Mouse (Mus musculus): ENCODE measurements around the gene A130010J15Rik. TPM values are rescaled to one million over a fixed set of nuclear protein-coding genes. Genes with fewer than 3 reads are reported as not detected.

Gene A130010J15Rik
- total and polyA plus RNA-seq, 3 experiments = 9.1 to 22.4 (median 18.6) TPM

DNA sequence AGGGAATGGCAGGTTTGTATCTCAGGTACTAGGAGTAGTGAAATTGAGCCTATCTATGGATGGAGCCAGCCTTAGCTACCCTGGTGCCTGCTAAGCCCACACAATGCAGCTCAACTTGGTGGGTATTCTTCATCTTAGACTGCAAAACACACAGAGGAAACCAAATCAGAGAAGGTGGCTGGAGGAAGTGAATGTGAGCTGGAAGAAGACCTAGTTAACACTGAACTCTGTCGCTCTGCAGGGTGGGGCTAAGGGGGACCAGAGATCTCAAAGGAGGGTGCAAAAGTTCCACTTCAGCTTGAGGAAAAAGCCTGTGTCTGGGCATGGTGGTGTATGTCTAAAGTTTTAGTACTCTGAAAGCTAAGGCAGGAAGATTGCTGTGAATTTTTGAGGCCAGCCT is 8.2 kb upstream of the A130010J15Rik start:
- dilution Hi-C loops (cut with MboI; ENCODE audit: extremely low pct_ligation_motif_present, extremely low pct_unique_long_range_greater_than_20kb, low sequenced_read_pairs) = no loop called here
- H3K27ac ChIP-seq (ENCODE audit: insufficient read depth, low read depth) = no peak overlapping the region

DNA sequence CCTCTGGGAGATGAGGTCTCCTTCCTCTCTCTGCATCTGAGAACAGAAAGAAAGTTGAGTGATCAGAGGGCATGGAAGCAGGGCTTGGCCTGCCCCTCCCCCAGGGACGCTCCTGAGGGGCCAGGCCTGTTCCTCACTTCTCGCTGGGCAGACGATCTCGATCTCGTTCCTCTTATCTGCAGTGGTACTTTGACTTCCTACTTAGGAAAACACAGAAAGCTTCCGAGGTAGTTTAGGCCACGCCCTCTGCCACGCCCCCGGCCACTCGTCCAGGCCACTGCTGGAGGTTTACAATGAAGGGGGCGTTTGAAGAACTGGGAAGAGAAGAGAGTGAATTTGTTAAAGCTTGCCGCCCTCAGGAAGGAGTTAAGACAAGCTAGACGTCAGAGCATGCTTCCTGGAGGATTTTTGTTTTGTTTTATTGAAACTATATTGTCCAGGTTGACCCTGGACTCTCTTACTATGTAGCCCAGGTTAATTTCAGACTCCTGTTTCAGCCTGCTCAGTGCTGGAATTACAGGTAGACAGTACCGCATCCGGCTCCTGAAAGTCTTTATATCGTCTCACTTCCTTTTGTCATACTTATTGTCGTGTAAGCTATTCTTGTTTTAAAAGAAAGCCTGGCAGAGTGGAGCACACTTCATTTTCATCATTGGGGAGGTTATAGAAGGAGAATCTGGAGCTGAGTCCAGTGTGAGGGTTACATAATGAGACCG is 7.4 kb upstream of the A130010J15Rik start:
- Histone ChIP-seq H3K79me2 (replicated peaks; ENCODE audit: control insufficient read depth, extremely low read depth, insufficient read depth, poor library complexity, severe bottlenecking) (no peaks in the 10 kb centered on the region), H3K9ac (ENCODE audit: insufficient read depth, low read depth) (peak overlapping the region; percentile 68), H3K4me1 (ENCODE audit: control insufficient read depth in 1 of 2, insufficient read depth in 2 of 2) (peaks cover 14 to 26% of the 10 kb centered on the region in 2 experiments), H3K4me2 (ENCODE audit: insufficient read depth, low read depth, poor library complexity, severe bottlenecking) (peak overlapping the region; percentile 64), H3K36me3 (replicated peaks in 1 of 2; ENCODE audit: control insufficient read depth in 1 of 2, insufficient read depth in 1 of 2, low read length in 1 of 2) (no peaks in the 10 kb centered on the region), H3K4me3 (replicated peaks in 1 of 3; ENCODE audit: low read depth in 2 of 3, low read length in 2 of 3, poor library complexity in 1 of 3) (peak overlapping the region; percentile 10 to 23 (median 21)), H3K9me3 (replicated peaks; ENCODE audit: low read length) (no peaks in the 10 kb centered on the region), H3K27ac (ENCODE audit: insufficient read depth, low read depth) (peak overlapping the region; percentile 8; the same call in 1 of the 2 replicates), H3K27me3 (replicated peaks) (no peaks in the 10 kb centered on the region)
- dilution Hi-C loops (cut with MboI; ENCODE audit: extremely low pct_ligation_motif_present, extremely low pct_unique_long_range_greater_than_20kb, low sequenced_read_pairs) = no loop called here
- in situ Hi-C loops (cut with MboI; ENCODE audit: low pct_ligation_motif_present, low pct_unique_long_range_greater_than_20kb, low sequenced_read_pairs) = no loop called here
- peak; percentile 90 for DNase-seq (ENCODE audit: extremely low read depth)
- no peak for TF ChIP-seq USF1 (IDR thresholded peaks at IDR 0.05; ENCODE audit: low read depth, low read length)
- no peak for TF ChIP-seq MAFK (IDR thresholded peaks at IDR 0.05; ENCODE audit: insufficient replicate concordance, low read length)
- no peak for TF ChIP-seq UBTF (IDR thresholded peaks at IDR 0.05; ENCODE audit: low read depth, low read length)
- no peak for TF ChIP-seq EP300 (IDR thresholded peaks at IDR 0.05; ENCODE audit: low read length)
- TF ChIP-seq CHD1 (IDR thresholded peaks at IDR 0.05; ENCODE audit: low read depth, low read length) = no peak
- TF ChIP-seq SMC3 (IDR thresholded peaks at IDR 0.05; ENCODE audit: low read depth, low read length) = no peak
- TF ChIP-seq SIN3A (IDR thresholded peaks at IDR 0.05; ENCODE audit: low read length) = no peak
- TF ChIP-seq MAZ (IDR thresholded peaks at IDR 0.05; ENCODE audit: low read depth, low read length) = no peak
- peak; percentile 82; the same call in 1 of the 2 replicates for TF ChIP-seq CHD2 (IDR thresholded peaks at IDR 0.05; ENCODE audit: low read length)
- no peak for TF ChIP-seq RCOR1 (conservative IDR thresholded peaks at IDR 0.05; ENCODE audit: low read depth, low read length)
- no peak for TF ChIP-seq MXI1 (IDR thresholded peaks at IDR 0.05; ENCODE audit: low read depth, low read length)
- TF ChIP-seq NELFE (IDR thresholded peaks at IDR 0.05; ENCODE audit: low read depth, low read length) = 0 out of 2 replicates have a peak, but pooled peaks have one; percentile 39
- TF ChIP-seq HCFC1 (IDR thresholded peaks at IDR 0.05; ENCODE audit: low read depth, low read length) = 0 out of 2 replicates have a peak, but pooled peaks have one; percentile 38
- TF ChIP-seq ELF1 (IDR thresholded peaks at IDR 0.05; ENCODE audit: low read depth, low read length) = peak; percentile 79
- no peak for TF ChIP-seq BHLHE40 (IDR thresholded peaks at IDR 0.05; ENCODE audit: low read depth, low read length)
- TF ChIP-seq PAX5 (IDR thresholded peaks at IDR 0.05; ENCODE audit: low read length) = no peak
- no peak for TF ChIP-seq JUND (conservative IDR thresholded peaks at IDR 0.05; ENCODE audit: low read depth, low read length)
- no peak for TF ChIP-seq POLR2AphosphoS2 (IDR thresholded peaks at IDR 0.05; ENCODE audit: low read depth, low read length)
- TF ChIP-seq NRF1 (IDR thresholded peaks at IDR 0.05; ENCODE audit: low read depth, low read length) = no peak
- TF ChIP-seq ZMIZ1 (IDR thresholded peaks at IDR 0.05; ENCODE audit: low read depth, low read length) = no peak
- TF ChIP-seq RAD21 (IDR thresholded peaks at IDR 0.05; ENCODE audit: low read depth, low read length) = no peak
- TF ChIP-seq JUN (IDR thresholded peaks at IDR 0.05; ENCODE audit: insufficient read depth, low read depth, low read length) = no peak
- no peak for TF ChIP-seq KAT2A (IDR thresholded peaks at IDR 0.05; ENCODE audit: insufficient replicate concordance, low read length)
- no peak for TF ChIP-seq ZKSCAN1 (IDR thresholded peaks at IDR 0.05; ENCODE audit: borderline replicate concordance, low read depth, low read length)
- no peak for TF ChIP-seq CTCF (conservative IDR thresholded peaks at IDR 0.05 in 1 of 2, IDR thresholded peaks at IDR 0.05 in 1 of 2; ENCODE audit: low read depth in 2 of 2, low read length in 2 of 2)
- no peak for TF ChIP-seq ZNF384 (IDR thresholded peaks at IDR 0.05; ENCODE audit: low read depth, low read length)
- TF ChIP-seq ZC3H11A (IDR thresholded peaks at IDR 0.05; ENCODE audit: low read depth, low read length) = no peak
- no peak for TF ChIP-seq E2F4 (IDR thresholded peaks at IDR 0.05; ENCODE audit: insufficient replicate concordance, low read depth, low read length)
- no peak for TF ChIP-seq GABPA (IDR thresholded peaks at IDR 0.05; ENCODE audit: insufficient replicate concordance, low read depth, low read length)

More for the DNA sequence above, 8.2 kb upstream of the A130010J15Rik start:
- in situ Hi-C loops (cut with MboI; ENCODE audit: low pct_ligation_motif_present, low pct_unique_long_range_greater_than_20kb, low sequenced_read_pairs) = no loop called here
- Histone ChIP-seq H3K79me2 (replicated peaks; ENCODE audit: control insufficient read depth, extremely low read depth, insufficient read depth, poor library complexity, severe bottlenecking) (no peaks in the 10 kb centered on the region), H3K36me3 (replicated peaks in 1 of 2; ENCODE audit: control insufficient read depth in 1 of 2, insufficient read depth in 1 of 2, low read length in 1 of 2) (no peaks in the 10 kb centered on the region), H3K4me1 (ENCODE audit: control insufficient read depth in 1 of 2, insufficient read depth in 2 of 2) (peaks cover 17 to 33% of the 10 kb centered on the region in 2 experiments), H3K27me3 (replicated peaks) (peaks cover 2% of the 10 kb centered on the region), H3K4me2 (ENCODE audit: insufficient read depth, low read depth, poor library complexity, severe bottlenecking) (peak overlapping the region; percentile 64; the same call in 1 of the 2 replicates), H3K9me3 (replicated peaks; ENCODE audit: low read length) (no peaks in the 10 kb centered on the region), H3K9ac (ENCODE audit: insufficient read depth, low read depth) (peak overlapping the region; percentile 68), H3K4me3 (replicated peaks in 1 of 3; ENCODE audit: low read depth in 2 of 3, low read length in 2 of 3, poor library complexity in 1 of 3) (no peak overlapping the region)
- DNase-seq (ENCODE audit: extremely low read depth) = no peak
- TF ChIP-seq USF2 (conservative IDR thresholded peaks at IDR 0.05; ENCODE audit: low read depth, low read length) (no peak), SIN3A (IDR thresholded peaks at IDR 0.05; ENCODE audit: low read length) (no peak), GABPA (IDR thresholded peaks at IDR 0.05; ENCODE audit: insufficient replicate concordance, low read depth, low read length) (no peak), JUND (conservative IDR thresholded peaks at IDR 0.05; ENCODE audit: low read depth, low read length) (no peak), ZNF384 (IDR thresholded peaks at IDR 0.05; ENCODE audit: low read depth, low read length) (no peak), E2F4 (IDR thresholded peaks at IDR 0.05; ENCODE audit: insufficient replicate concordance, low read depth, low read length) (no peak), POLR2AphosphoS2 (IDR thresholded peaks at IDR 0.05; ENCODE audit: low read depth, low read length) (no peak)

Data from CH12.LX (cell line).